Mouse (Mus musculus): ENCODE results near the gene Gm11555.
"Not testable (repeated sequence)": the region's sequence is repeated elsewhere in the genome, so short reads cannot be mapped to it uniquely, and the experiment has no call there.

The Gm11555 gene

GRCm38 (mm10) chr11:99603208-99603607 is 46.8 kb downstream of the Gm11555 start, which contains the start of gene Gm11938:
Gene Gm11938 (minus strand): TSS chr11:99603308.
- DNase-seq (ENCODE audit: low read depth, low spot score), result not testable (repeated sequence)

All from telencephalon, adult 2 months (tissue).